Mouse (Mus musculus) liver, adult 2 months (tissue): ENCODE measurements around the gene 1810030O07Rik. TPM values are rescaled to one million over a fixed set of nuclear protein-coding genes. Genes with fewer than 3 reads are reported as not detected.

ENCODE experiments used
- DNase-seq: peaks from one replicate; pipeline ENCODE4 v3.0.0-alpha.2; 2011; ENCODE audit warnings: low read depth, low spot score; ENCODE audit errors: extremely low read depth
- H3K27ac ChIP-seq: fragments of 200-500 bp; replicated peaks from 2 replicates; pipeline ENCODE4 v1.5.1; 2012; ENCODE audit warnings: low read depth, mild to moderate bottlenecking, control low read depth, inconsistent platforms, low read length; ENCODE audit not compliant: insufficient read depth
- H3K27me3 ChIP-seq: fragments of 200-500 bp; 2 replicates; pipeline ENCODE4 v1.6.1; 2012; ENCODE audit warnings: mild to moderate bottlenecking, moderate library complexity, low read length, inconsistent platforms; ENCODE audit not compliant: control insufficient read depth, insufficient read depth
- H3K36me3 ChIP-seq: fragments of 200-500 bp; 2 replicates; pipeline ENCODE4 v1.6.1; 2012; ENCODE audit warnings: low read length, inconsistent platforms; ENCODE audit not compliant: control insufficient read depth, insufficient read depth
- H3K4me1 ChIP-seq: fragments of 200-500 bp; 2 replicates; pipeline ENCODE4 v1.6.1; 2011; ENCODE audit warnings: low read length; ENCODE audit not compliant: control insufficient read depth, insufficient read depth
- H3K4me3 ChIP-seq: fragments of 200-500 bp; 2 replicates; pipeline ENCODE4 v1.5.1; 2011; ENCODE audit warnings: low read depth, mild to moderate bottlenecking, control low read depth, low read length, moderate library complexity; ENCODE audit not compliant: insufficient read depth
- H3K79me2 ChIP-seq: fragments of 200-500 bp; 2 replicates; pipeline ENCODE4 v1.6.1; 2012; ENCODE audit warnings: inconsistent platforms, mild to moderate bottlenecking, low read length, moderate library complexity; ENCODE audit not compliant: control insufficient read depth, insufficient read depth
- H3K9ac ChIP-seq: fragments of 200-500 bp; 2 replicates; pipeline ENCODE4 v1.6.1; 2012; ENCODE audit warnings: low read depth, mild to moderate bottlenecking, control low read depth, inconsistent platforms, low read length
- CTCF ChIP-seq: fragments of 200-500 bp; IDR thresholded peaks from 2 replicates; pipeline ENCODE4 v1.5.1; 2011; ENCODE audit warnings: low read depth, low read length, control low read depth
- POLR2A ChIP-seq: fragments of 200-500 bp; IDR thresholded peaks from 2 replicates; pipeline ENCODE4 v1.6.1; 2011; ENCODE audit warnings: low read length, control low read depth; ENCODE audit not compliant: insufficient read depth; ENCODE audit errors: extremely low read depth
- WGBS: fragments of 180-500 bp; shearing (Covaris S2); methylation state at CpG from one replicate; pipeline ENCODE4 v1.1.7; 2018; 5-methylcytosine and 5-hydroxymethylcytosine counted together
- polyA plus RNA-seq: library from polyadenylated mRNA; depleted of rRNA; stranded (reverse); fragments of >200 nt; gene quantifications from 2 replicates; pipeline ENCODE4 v1.2.3, GENCODE M21; 2012; rRNA removed
- total RNA-seq: library from RNA; depleted of rRNA; stranded (reverse); fragments of >200 nt; gene quantifications from 2 replicates; pipeline ENCODE4 v1.2.3, GENCODE M21; 2014; rRNA removed

The 1810030O07Rik gene
- total RNA-seq (4.7 and 5.6 TPM in 2 replicates), polyA plus RNA-seq (2.8 and 3.3 TPM in 2 replicates)

DNA sequence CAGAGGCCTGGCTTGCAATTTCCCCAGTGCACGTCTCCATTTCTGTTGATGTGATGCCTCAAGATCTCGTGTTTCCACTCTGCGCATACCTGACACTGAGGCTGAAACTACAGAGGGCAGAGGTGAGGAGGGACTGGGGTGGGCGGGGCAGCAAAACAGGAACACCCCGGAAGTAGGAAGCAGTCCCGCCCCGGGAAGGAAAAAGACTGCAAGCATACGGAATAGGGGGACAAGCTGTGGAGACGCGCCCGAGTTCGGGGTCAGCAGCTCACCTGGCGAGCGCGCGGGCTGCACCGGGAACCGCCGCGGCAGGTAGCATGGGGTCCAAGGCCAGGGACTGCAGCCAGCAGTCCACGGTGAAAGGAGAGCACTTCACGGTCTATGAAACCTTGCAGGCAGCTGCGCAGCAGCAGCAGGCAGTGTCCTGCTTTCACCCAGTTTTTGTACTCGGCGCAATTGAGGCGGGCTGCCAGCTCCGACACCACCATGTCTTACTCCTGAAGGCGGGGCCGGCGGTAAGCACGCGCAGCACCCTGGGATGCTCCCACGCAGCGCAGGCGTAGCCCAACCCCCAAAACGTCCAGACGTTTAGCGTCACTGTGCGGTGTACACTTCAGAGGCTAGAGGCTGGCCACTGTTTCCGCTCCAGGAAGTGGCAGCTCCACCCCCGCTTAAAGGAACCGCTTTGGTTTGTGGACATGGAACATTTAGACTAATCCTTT is at the start of gene 1810030O07Rik:
Gene 1810030O07Rik (minus strand): TSS at position 615 of the 722 bp plus-strand sequence.
- peak within 1 kb of the TSS; percentile 98 for H3K4me3 ChIP-seq
- H3K27ac ChIP-seq, result peak within 1 kb of the TSS; percentile 95
- peak; percentile 87 for DNase-seq
- H3K79me2 ChIP-seq, result no peaks in the 10 kb centered on the region; the same call in 1 of the 2 replicates
- TF ChIP-seq POLR2A (no peak), CTCF (no peak)
- no peaks in the 10 kb centered on the region; the same call in 1 of the 2 replicates for H3K4me1 ChIP-seq
- 0% methylated on average over 38 of the region's 42 CpGs for WGBS
- H3K9ac ChIP-seq, result peak within 1 kb of the TSS; percentile 93
- H3K36me3 ChIP-seq, result peaks cover 8% of the 10 kb centered on the region; the same call in 1 of the 2 replicates
- H3K27me3 ChIP-seq, result no peaks in the 10 kb centered on the region

- no peaks in the 10 kb centered on the region for H3K4me1 ChIP-seq
- WGBS, result 93% methylated on average over 4 of the region's 4 CpGs
- H3K9ac ChIP-seq, result no peak overlapping the region
- no peak for DNase-seq
- no peak overlapping the region for H3K27ac ChIP-seq
- H3K79me2 ChIP-seq, result no peaks in the 10 kb centered on the region
- H3K36me3 ChIP-seq, result peaks cover 14% of the 10 kb centered on the region; the same call in 1 of the 2 replicates
- TF ChIP-seq POLR2A, result no peak
- no peak for TF ChIP-seq CTCF
- no peak overlapping the region for H3K4me3 ChIP-seq
- H3K27me3 ChIP-seq, result no peaks in the 10 kb centered on the region
Measured at GRCm38 (mm10) chrX:12716036-12716435, 42.6 kb upstream of the 1810030O07Rik start.

DNA sequence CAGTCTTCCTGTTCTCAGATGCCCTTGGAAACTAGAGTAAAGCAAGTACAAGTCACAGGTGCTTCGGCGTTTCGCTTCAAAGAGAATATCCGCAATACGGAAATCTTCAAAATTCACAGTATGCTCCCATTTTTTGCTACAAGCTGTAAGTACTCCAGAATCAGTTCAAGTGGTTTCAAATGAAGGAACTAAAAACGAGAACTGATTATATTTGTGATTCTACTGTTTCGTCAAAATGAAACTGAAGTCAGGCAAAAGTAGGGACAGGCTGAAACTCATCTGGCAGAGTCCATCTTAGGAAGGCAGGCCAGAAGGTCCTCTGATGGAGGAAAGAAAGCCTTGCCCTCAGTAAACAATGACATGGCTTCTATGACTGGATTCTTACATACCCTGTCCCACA is 40.3 kb upstream of the 1810030O07Rik start:
- Histone ChIP-seq H3K4me3 (no peak overlapping the region), H3K36me3 (peaks cover 13% of the 10 kb centered on the region; the same call in 1 of the 2 replicates), H3K79me2 (no peaks in the 10 kb centered on the region), H3K4me1 (no peaks in the 10 kb centered on the region), H3K9ac (no peak overlapping the region), H3K27me3 (no peaks in the 10 kb centered on the region), H3K27ac (no peak overlapping the region)
- TF ChIP-seq POLR2A, result no peak
- no peak for TF ChIP-seq CTCF
- DNase-seq, result no peak
- whole genome bisulfite sequencing, result 84% methylated on average over 7 of the region's 7 CpGs

DNA sequence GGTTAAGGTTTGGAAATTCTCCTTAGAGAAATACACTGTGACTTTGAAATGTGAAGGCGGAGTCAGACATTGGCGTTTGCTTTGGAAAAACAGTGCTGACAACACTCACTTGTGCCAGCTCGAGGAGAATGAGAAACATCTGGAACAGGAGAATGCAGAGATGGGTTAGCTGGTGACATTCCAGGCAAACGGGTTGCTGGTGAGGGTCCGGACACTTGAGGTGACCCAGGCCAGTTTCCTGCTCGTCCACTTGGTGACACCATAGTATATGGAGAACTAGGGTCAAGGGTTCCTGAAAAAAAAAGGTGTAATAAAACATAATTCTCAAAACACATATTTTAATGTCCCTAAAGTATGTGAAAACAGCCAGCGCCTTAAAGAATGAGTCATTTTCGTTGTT is 13.4 kb upstream of the 1810030O07Rik start:
- WGBS, result 77% methylated on average over 8 of the region's 8 CpGs
- no peak overlapping the region for H3K27ac ChIP-seq
- H3K9ac ChIP-seq, result no peak overlapping the region
- H3K4me1 ChIP-seq, result no peaks in the 10 kb centered on the region
- no peaks in the 10 kb centered on the region for H3K27me3 ChIP-seq
- no peaks in the 10 kb centered on the region for H3K79me2 ChIP-seq
- no peak overlapping the region for H3K4me3 ChIP-seq
- DNase-seq, result no peak
- H3K36me3 ChIP-seq, result peaks cover 11% of the 10 kb centered on the region
- no peak for TF ChIP-seq POLR2A
- no peak for TF ChIP-seq CTCF

GRCm38 (mm10) chrX:12686071-12686470 is 12.6 kb upstream of the 1810030O07Rik start:
- no peaks in the 10 kb centered on the region for H3K79me2 ChIP-seq
- peaks cover 11% of the 10 kb centered on the region for H3K36me3 ChIP-seq
- no peak overlapping the region for H3K27ac ChIP-seq
- H3K4me3 ChIP-seq, result no peak overlapping the region
- H3K27me3 ChIP-seq, result no peaks in the 10 kb centered on the region
- no peak for TF ChIP-seq POLR2A
- no peak for TF ChIP-seq CTCF
- H3K4me1 ChIP-seq, result no peaks in the 10 kb centered on the region
- DNase-seq, result peak; percentile 55
- no peak overlapping the region for H3K9ac ChIP-seq

DNA sequence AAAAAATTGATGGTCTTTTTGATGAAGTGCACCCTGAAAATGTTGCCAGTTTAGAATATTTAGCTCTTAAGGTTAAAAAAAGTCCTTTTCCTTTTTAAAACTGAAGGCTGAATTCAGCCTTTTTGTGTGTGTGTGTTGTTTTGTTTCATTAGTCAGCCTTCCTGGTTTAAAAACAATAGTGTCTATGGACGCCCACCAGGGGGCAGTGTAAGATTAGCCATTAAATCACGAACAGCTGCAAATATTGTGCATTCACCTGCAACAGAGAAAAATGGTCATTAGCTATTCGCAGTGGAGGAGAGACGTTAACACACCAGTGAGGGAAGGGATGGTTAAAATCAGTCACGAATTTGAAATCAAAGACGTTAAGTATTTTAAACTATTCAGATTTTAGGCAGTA is 3.9 kb upstream of the 1810030O07Rik start:
- 29% methylated on average over 6 of the region's 6 CpGs for WGBS
- H3K4me3 ChIP-seq, result no peak overlapping the region
- H3K27me3 ChIP-seq, result no peaks in the 10 kb centered on the region
- H3K36me3 ChIP-seq, result no peaks in the 10 kb centered on the region
- no peak overlapping the region for H3K27ac ChIP-seq
- H3K79me2 ChIP-seq, result no peaks in the 10 kb centered on the region; the same call in 1 of the 2 replicates
- peak; percentile 37 for TF ChIP-seq CTCF
- no peak for TF ChIP-seq POLR2A
- H3K4me1 ChIP-seq, result no peaks in the 10 kb centered on the region; the same call in 1 of the 2 replicates
- DNase-seq, result peak; percentile 29
- H3K9ac ChIP-seq, result no peak overlapping the region
